Mouse (Mus musculus) embryonic fibroblast, embryonic 13.5 days (primary cell): ENCODE data around the gene Rnasek. TPM values are rescaled to one million over a fixed set of nuclear protein-coding genes. Genes with fewer than 3 reads are reported as not detected.

ENCODE experiments used
- H3K27ac ChIP-seq: 2 replicates; pipeline ENCODE4 v1.5.1; 2012; ENCODE audit warnings: low read length, control low read depth, inconsistent platforms; ENCODE audit not compliant: insufficient read depth
- H3K4me1 ChIP-seq: 2 replicates; pipeline ENCODE4 v1.6.1; 2011; ENCODE audit warnings: low read length; ENCODE audit not compliant: control insufficient read depth, insufficient read depth
- H3K4me3 ChIP-seq: 2 replicates; pipeline ENCODE4 v1.5.1; 2011; ENCODE audit warnings: mild to moderate bottlenecking, control low read depth, low read length; ENCODE audit not compliant: insufficient read depth
- CTCF ChIP-seq: IDR thresholded peaks from 2 replicates; pipeline ENCODE4 v1.5.1; 2011; ENCODE audit warnings: mild to moderate bottlenecking, control low read depth, low read length, moderate library complexity, borderline replicate concordance; ENCODE audit not compliant: insufficient read depth
- POLR2A ChIP-seq: IDR thresholded peaks from 2 replicates; pipeline ENCODE4 v1.6.1; 2011; ENCODE audit warnings: low read depth, mild to moderate bottlenecking, control low read depth, low read length, moderate library complexity
- polyA plus RNA-seq: library from polyadenylated mRNA; stranded (reverse); fragments of >200 nt; gene quantifications from 2 replicates; pipeline ENCODE4 v1.2.4, GENCODE M21; 2011; ENCODE audit warnings: low read depth; ENCODE audit not compliant: missing spikeins, insufficient read length

Gene Rnasek
- polyA plus RNA-seq, 1 experiment, result 159 TPM

DNA sequence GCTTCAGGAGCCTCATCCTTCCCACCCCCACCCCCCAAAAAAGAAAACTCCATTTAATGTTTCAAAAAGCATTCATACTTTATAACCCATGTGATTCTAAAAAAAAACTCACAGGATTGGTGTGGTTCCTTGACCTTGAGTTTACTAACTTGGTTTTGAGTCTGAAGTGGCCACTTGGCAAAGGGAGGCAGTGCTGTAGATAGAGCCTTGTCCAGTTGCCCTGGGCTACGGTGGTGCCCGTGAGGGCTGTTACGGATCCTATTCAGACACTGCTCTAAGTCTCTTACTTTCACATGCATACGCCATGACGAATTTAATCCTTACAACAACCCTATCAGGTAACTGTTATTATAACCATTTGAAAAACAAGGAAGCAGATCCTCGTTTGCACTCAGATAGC lies 27.7 kb downstream of the Rnasek start:
- no peak overlapping the region for H3K4me3 ChIP-seq
- H3K4me1 ChIP-seq, result 0 out of 2 replicates have a peak, but pooled peaks cover 5% of the 10 kb centered on the region
- TF ChIP-seq POLR2A (no peak), CTCF (no peak)
- no peak overlapping the region for H3K27ac ChIP-seq

DNA sequence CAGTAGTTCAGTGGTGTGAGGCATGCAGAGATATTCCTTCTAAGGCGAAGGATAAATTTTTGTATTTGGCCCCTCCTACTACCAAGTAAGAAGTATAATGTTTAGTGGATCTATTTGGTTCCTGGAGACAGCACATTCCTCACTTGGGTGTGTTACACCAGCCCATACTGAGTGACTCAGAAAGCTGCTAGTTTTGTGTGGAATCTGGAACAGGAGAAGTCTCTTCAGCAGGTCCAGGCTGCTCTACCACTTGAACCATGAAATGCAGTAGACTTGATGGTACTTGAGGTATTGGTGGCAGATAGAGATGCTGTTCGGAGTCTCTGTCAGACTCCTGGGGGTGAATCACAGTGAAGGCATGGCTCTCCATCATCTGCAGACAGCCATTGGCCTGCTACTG lies 29.0 kb downstream of the Rnasek start:
- TF ChIP-seq POLR2A (no peak), CTCF (no peak)
- Histone ChIP-seq H3K4me3 (no peak overlapping the region), H3K27ac (no peak overlapping the region), H3K4me1 (0 out of 2 replicates have a peak, but pooled peaks cover 5% of the 10 kb centered on the region)

DNA sequence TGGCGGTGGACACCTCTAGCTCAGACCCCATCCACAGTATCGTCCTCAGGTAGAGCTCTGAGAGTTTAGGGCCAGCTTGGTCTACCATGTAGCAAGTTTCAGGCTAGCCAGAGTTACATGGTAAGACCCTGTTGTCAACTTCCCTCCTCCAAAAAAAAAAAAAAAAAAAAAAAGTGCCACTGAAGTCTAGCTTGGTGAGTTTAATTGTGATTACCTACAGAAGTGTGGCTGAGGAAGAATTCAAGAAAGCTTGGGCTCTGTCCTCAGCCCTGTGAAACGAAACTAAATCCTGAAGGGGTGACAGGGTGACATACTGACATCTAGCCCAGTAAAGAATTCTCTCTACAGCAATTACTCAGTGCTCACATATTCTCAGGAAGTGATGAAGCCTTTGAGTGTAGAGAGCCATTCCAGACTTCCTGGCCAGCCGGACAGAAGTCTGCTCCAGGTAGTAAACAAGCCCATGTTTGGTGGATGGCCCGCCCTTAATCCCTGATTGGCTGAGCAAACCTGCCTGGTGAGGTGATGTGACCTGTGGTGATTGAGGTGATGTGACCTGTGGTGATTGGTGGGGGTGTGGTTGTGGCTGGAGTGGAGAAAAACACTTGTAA lies 30.8 kb downstream of the Rnasek start:
- 0 out of 2 replicates have a peak, but pooled peaks cover 5% of the 10 kb centered on the region for H3K4me1 ChIP-seq
- H3K4me3 ChIP-seq, result no peak overlapping the region
- TF ChIP-seq POLR2A (no peak), CTCF (no peak)
- no peak overlapping the region for H3K27ac ChIP-seq

DNA sequence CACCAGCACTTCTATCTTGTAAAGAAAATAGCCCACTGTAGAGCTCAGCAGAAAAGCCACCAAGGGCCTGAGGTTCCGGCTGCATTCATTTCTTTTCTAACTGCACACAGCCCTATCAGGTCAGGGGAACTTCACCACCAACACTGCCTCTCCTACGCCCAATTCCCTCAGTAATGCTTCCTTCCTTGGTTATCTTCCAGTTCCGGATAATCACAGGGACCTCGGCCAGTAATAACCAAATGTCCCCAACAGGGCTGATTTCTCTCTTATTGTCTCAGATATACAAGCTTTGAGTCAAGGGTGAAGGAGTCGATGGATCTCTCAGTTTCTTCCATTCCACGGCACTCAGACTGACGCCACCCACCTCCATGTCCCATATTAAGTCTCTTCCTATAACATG lies 32.4 kb downstream of the Rnasek start:
- H3K27ac ChIP-seq, result no peak overlapping the region
- H3K4me3 ChIP-seq, result no peak overlapping the region
- no peak for TF ChIP-seq POLR2A
- TF ChIP-seq CTCF, result no peak
- 0 out of 2 replicates have a peak, but pooled peaks cover 5% of the 10 kb centered on the region for H3K4me1 ChIP-seq

DNA sequence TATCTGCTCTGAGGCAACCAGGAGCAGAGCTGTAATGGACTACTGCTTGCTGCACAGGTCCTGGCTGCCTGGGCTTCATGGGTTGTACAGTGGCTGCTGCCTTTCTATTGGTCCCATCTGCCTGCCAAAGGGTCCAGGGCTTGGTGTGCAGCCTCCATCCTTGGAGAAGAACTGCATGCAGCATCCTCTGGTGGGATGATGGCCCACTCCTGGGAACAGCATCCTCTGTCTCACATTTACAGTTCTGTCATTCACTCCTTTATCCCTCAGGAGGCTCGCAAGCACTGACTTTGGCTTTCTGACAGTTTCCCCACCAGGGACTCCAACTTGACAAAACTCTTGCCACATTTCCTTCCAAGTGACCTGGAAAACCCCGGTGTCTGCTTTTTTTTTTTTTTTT lies 32.8 kb downstream of the Rnasek start:
- Histone ChIP-seq H3K4me1 (0 out of 2 replicates have a peak, but pooled peaks cover 5% of the 10 kb centered on the region), H3K27ac (no peak overlapping the region), H3K4me3 (no peak overlapping the region)
- no peak for TF ChIP-seq CTCF
- TF ChIP-seq POLR2A, result no peak

DNA sequence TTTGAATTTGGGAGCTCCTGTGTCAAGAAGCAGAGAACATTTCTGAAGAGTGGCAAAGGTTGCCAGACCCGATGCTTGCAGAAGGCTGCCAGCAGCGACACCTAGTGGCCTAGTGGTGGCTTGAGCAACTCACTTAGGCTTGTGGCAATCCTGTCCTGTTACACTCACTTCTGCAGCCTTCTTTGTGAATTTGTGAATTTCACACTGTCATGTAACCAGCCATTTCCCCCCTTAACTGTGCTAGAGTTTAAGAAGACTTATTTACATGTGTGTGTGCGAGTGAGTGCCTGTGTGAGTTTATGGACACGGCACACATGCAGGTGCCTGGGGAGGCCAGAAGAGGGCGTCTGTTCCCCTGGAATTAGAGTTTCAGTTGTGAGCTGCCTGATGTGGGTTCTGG lies 38.0 kb downstream of the Rnasek start:
- Histone ChIP-seq H3K27ac (no peak overlapping the region), H3K4me3 (no peak overlapping the region), H3K4me1 (peaks cover 8% of the 10 kb centered on the region)
- TF ChIP-seq CTCF (peak; percentile 94), POLR2A (no peak)

DNA sequence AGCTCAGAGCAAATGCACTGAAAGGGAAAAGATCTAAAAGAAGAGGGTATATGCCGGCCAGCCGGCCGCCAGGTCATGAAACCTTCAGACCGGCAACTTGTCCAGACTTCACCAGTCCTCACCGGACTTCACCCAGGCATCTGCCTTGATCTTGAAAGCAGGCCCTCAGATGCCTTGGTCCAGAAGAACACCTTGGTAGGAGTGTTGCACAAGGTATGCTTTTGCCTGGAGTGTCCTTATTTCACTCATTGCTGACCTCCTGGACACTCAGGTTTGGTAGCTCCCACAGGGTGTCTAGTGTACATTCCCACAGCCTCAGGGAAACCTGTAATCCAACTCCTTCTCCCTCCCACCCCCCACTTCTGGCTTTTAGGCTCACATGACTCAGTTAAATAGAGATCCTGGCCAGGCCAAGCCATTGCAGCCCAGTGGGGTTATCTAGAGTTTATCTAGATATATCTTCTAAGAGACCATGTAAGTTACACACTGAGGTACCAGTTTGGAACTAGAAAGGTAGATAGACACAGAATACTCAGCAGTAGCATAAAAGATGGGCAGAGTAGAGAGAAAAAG lies 39.5 kb downstream of the Rnasek start:
- TF ChIP-seq POLR2A (no peak), CTCF (no peak)
- Histone ChIP-seq H3K27ac (no peak overlapping the region), H3K4me1 (peaks cover 8% of the 10 kb centered on the region), H3K4me3 (no peak overlapping the region)

DNA sequence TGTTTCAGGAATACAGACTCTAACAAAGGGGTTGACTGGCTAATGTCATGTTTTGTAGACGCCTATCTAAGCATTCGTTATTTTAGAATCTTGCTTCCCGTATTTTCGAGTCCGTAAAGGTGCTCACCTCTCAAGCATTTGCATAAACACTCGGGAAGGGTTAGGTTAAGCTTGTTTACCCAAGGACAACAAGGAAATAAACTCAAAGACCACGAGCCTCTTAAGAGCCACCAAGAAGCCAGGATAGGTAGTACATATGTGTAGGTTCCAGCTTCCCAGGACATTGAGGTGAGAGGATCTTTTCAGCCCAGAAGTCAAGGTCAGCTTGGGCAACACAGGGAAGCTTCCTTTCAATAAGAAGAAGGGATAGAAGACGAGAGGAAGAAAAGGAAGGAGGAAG lies 40.5 kb downstream of the Rnasek start:
- H3K27ac ChIP-seq, result peak overlapping the region; percentile 74; the same call in 1 of the 2 replicates
- H3K4me1 ChIP-seq, result peaks cover 11% of the 10 kb centered on the region
- TF ChIP-seq POLR2A (no peak), CTCF (no peak)
- H3K4me3 ChIP-seq, result no peak overlapping the region

DNA sequence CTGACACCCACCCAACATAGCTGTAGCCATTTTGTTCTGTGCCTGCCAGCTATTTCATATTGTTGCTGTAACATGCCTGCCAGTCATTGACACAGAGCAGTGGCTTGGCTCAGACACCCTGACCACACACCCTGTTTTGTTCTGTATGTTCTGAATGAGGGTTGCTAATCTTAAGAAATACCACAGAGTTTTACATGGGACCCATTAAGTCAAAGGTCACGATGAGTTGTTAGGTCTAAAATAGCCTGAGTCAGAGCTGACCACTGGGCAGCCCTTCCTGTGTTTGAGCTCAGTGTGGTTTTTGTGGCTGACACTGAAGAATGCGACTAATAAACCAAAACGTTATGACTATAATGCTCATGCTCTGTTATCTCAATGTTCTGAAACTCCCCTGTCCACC lies 41.3 kb downstream of the Rnasek start:
- peak overlapping the region; percentile 98; the same call in 1 of the 2 replicates for H3K27ac ChIP-seq
- peaks cover 18% of the 10 kb centered on the region for H3K4me1 ChIP-seq
- H3K4me3 ChIP-seq, result no peak overlapping the region
- TF ChIP-seq CTCF (no peak), POLR2A (no peak)

DNA sequence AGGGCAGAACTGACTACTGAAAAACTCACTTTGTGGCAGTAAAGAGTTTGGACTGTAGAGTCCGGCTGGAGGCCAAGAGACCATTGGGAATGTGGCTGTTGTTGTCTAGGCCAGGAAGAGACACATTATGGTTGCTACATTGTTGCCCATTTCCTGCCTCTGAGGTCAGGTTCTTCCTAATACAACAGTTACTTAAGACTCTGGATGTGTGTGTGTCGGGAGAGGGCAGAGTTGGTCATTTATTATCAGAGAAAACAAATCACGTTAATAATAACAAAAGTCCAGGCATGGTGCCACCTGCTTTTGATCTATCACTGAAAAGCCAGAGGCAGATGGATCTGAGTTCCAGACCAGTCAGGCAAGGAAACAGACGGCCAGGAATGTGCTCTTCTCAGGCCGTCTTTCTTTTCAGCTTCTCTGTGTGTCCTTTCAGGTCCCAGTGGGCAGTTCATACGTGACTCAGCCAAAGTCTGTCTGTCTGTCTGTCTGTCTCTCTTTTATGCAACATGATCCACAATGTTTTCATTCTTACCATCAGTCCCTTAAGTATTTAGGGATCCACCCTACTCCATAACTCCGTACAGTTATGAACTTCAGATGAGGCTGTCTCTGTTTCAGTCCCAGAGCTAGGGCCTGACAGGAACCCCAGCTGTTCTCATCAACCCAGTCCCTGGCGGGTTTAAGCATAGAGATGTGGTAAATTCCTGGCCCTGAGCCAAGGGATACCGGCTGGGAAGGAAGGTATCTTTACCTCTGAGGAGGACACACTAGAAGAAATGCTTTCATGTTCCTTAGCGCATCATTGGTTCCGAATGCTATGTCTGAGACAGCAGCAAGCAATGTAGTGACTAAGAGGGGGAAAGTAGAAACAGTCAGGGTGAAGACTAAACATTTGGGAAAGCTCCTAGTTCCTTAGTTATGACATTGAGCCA lies 46.0 kb downstream of the Rnasek start:
- peak overlapping the region; percentile 95 for H3K27ac ChIP-seq
- peaks cover 32% of the 10 kb centered on the region for H3K4me1 ChIP-seq
- TF ChIP-seq CTCF (no peak), POLR2A (no peak)
- H3K4me3 ChIP-seq, result no peak overlapping the region

DNA sequence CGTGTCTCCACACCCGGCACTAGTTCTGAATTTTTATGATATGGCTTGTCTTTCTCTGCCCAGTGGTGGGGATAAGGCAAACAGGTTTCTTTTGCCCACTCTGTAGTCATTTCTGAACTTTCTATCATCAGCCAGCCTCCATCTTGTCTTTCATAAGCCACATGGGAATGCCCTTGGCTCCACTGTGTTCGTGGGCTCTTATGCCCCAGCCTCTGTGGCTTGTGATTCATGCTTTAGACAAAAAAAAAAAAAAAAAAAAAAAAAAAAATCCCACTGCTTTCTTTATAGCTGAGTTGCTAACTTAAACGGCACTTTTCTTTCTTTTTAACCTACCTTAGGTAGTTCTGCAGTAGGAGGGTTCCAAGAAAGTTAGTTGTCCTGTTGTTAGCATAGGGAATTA lies 47.5 kb downstream of the Rnasek start:
- H3K27ac ChIP-seq, result peak overlapping the region; percentile 91
- H3K4me3 ChIP-seq, result no peak overlapping the region
- TF ChIP-seq POLR2A (no peak), CTCF (no peak)
- H3K4me1 ChIP-seq, result peaks cover 28% of the 10 kb centered on the region
